Mouse (Mus musculus) lung, embryonic 16.5 days (tissue): ENCODE measurements at regions not wholly inside any gene's neighbourhood (a gene's known extent, or its start where the extent isn't known, plus 50 kb on each side); places are given as distances from the start of the nearest gene placed in this dataset.
A peak's percentile ranks its signal among the peaks of the same experiment; 100 is the strongest.

Experiments
- ATAC-seq: fragments of 200-750 bp; cut with Nextera tagmentation; 2 replicates; pipeline ENCODE4 v1.8.0; 2017; ENCODE audit warnings: low read depth, mild to moderate bottlenecking, moderate library complexity
- H3K27ac ChIP-seq: fragments of 300-500 bp; sonication (generic); 2 replicates; pipeline ENCODE4 v1.5.1; 2014; ENCODE audit warnings: mild to moderate bottlenecking, control low read depth, low read length
- H3K27me3 ChIP-seq: fragments of 300-500 bp; sonication (generic); 2 replicates; pipeline ENCODE4 v1.6.1; 2014; ENCODE audit warnings: low read depth, low read length, mixed read lengths; ENCODE audit not compliant: control insufficient read depth, insufficient read depth
- H3K36me3 ChIP-seq: fragments of 300-500 bp; sonication (generic); 2 replicates; pipeline ENCODE4 v1.6.1; 2014; ENCODE audit warnings: low read length; ENCODE audit not compliant: control insufficient read depth, insufficient read depth
- H3K4me1 ChIP-seq: fragments of 300-500 bp; sonication (generic); replicated peaks from 2 replicates; pipeline ENCODE4 v1.6.1; 2014; ENCODE audit warnings: low read length, mixed read lengths; ENCODE audit not compliant: control insufficient read depth, insufficient read depth
- H3K4me2 ChIP-seq: fragments of 300-500 bp; sonication (generic); 2 replicates; pipeline ENCODE4 v1.6.1; 2014; ENCODE audit warnings: low read depth, low read length, control low read depth
- H3K4me3 ChIP-seq: fragments of 300-500 bp; sonication (generic); 2 replicates; pipeline ENCODE4 v1.5.1; 2014; ENCODE audit warnings: mild to moderate bottlenecking, low read length, control low read depth
- H3K9ac ChIP-seq: fragments of 300-500 bp; sonication (generic); 2 replicates; pipeline ENCODE4 v1.6.1; 2014; ENCODE audit warnings: low read length, control low read depth
- H3K9me3 ChIP-seq: fragments of 300-500 bp; sonication (generic); 2 replicates; pipeline ENCODE4 v1.6.1; 2016; ENCODE audit warnings: low read length; ENCODE audit not compliant: control insufficient read depth
- WGBS: fragments of 180-500 bp; shearing (Covaris S2); extraction: QIAGEN DNeasy Blood & Tissue Kit; methylation state at CpG from one replicate; pipeline ENCODE4 v1.1.7; 2014; 5-methylcytosine and 5-hydroxymethylcytosine counted together

GRCm38 (mm10) chr1:186217198-186217597, 100.1 kb upstream of the Lyplal1 start:
- Histone ChIP-seq H3K36me3 (no peaks in the 10 kb centered on the region), H3K27ac (no peak overlapping the region), H3K4me1 (no peaks in the 10 kb centered on the region), H3K4me3 (no peak overlapping the region), H3K9me3 (peaks cover 3% of the 10 kb centered on the region), H3K4me2 (no peak overlapping the region), H3K9ac (no peak overlapping the region), H3K27me3 (no peaks in the 10 kb centered on the region)
- WGBS, result 36% methylated on average over 3 of the region's 3 CpGs
- no peak for ATAC-seq

- Histone ChIP-seq H3K4me3 (no peak overlapping the region), H3K4me1 (no peaks in the 10 kb centered on the region), H3K36me3 (no peaks in the 10 kb centered on the region), H3K27me3 (no peaks in the 10 kb centered on the region), H3K27ac (no peak overlapping the region), H3K9ac (no peak overlapping the region), H3K9me3 (no peaks in the 10 kb centered on the region), H3K4me2 (no peak overlapping the region)
- 81% methylated on average over 1 of the region's 1 CpGs for WGBS
- no peak for ATAC-seq
Measured at GRCm38 (mm10) chr1:186204151-186204550, 87.0 kb upstream of the Lyplal1 start.

- H3K27me3 ChIP-seq, result no peaks in the 10 kb centered on the region
- no peaks in the 10 kb centered on the region for H3K36me3 ChIP-seq
- H3K4me3 ChIP-seq, result no peak overlapping the region
- no peak overlapping the region for H3K27ac ChIP-seq
- ATAC-seq, result no peak
- no peak overlapping the region for H3K4me2 ChIP-seq
- no peaks in the 10 kb centered on the region for H3K4me1 ChIP-seq
- no peak overlapping the region for H3K9ac ChIP-seq
- H3K9me3 ChIP-seq, result no peaks in the 10 kb centered on the region
Measured at GRCm38 (mm10) chr1:186202536-186202935, 85.4 kb upstream of the Lyplal1 start.

- Histone ChIP-seq H3K27ac (no peak overlapping the region), H3K4me1 (no peaks in the 10 kb centered on the region), H3K9ac (no peak overlapping the region), H3K9me3 (no peaks in the 10 kb centered on the region), H3K4me3 (no peak overlapping the region), H3K27me3 (no peaks in the 10 kb centered on the region), H3K4me2 (no peak overlapping the region), H3K36me3 (no peaks in the 10 kb centered on the region)
- no peak for ATAC-seq
- whole genome bisulfite sequencing, result 71% methylated on average over 1 of the region's 1 CpGs
Measured at GRCm38 (mm10) chr1:186198391-186198790, 81.3 kb upstream of the Lyplal1 start.

- no peak overlapping the region for H3K4me3 ChIP-seq
- peak; percentile 31; the same call in 1 of the 2 replicates for ATAC-seq
- WGBS, result 71% methylated on average over 2 of the region's 2 CpGs
Measured at GRCm38 (mm10) chr1:186197057-186197456, 79.9 kb upstream of the Lyplal1 start.

GRCm38 (mm10) chr1:186189390-186189789, 72.3 kb upstream of the Lyplal1 start:
- Histone ChIP-seq H3K4me2 (no peak overlapping the region), H3K27me3 (no peaks in the 10 kb centered on the region), H3K36me3 (no peaks in the 10 kb centered on the region), H3K4me1 (peaks cover 6% of the 10 kb centered on the region; the same call in 1 of the 2 replicates), H3K27ac (peak overlapping the region; percentile 65), H3K4me3 (no peak overlapping the region), H3K9ac (no peak overlapping the region), H3K9me3 (no peaks in the 10 kb centered on the region)
- ATAC-seq, result peak; percentile 87
- WGBS, result 37% methylated on average over 11 of the region's 11 CpGs

More at GRCm38 (mm10) chr1:186197057-186197456, 79.9 kb upstream of the Lyplal1 start:
- no peak overlapping the region for H3K9ac ChIP-seq
- H3K36me3 ChIP-seq, result no peaks in the 10 kb centered on the region
- H3K27me3 ChIP-seq, result no peaks in the 10 kb centered on the region
- no peak overlapping the region for H3K4me2 ChIP-seq
- H3K27ac ChIP-seq, result 0 out of 2 replicates have a peak overlapping the region, but pooled peaks have one; percentile 17
- H3K9me3 ChIP-seq, result no peaks in the 10 kb centered on the region
- H3K4me1 ChIP-seq, result no peaks in the 10 kb centered on the region

- H3K4me3 ChIP-seq, result no peak overlapping the region
- WGBS, result 86% methylated on average over 5 of the region's 5 CpGs
- no peaks in the 10 kb centered on the region for H3K36me3 ChIP-seq
Measured at GRCm38 (mm10) chr1:186187372-186187771, 70.3 kb upstream of the Lyplal1 start.

GRCm38 (mm10) chr1:186183204-186183651, 66.1 kb upstream of the Lyplal1 start:
- 64% methylated on average over 8 of the region's 8 CpGs for WGBS
- H3K4me2 ChIP-seq, result peak overlapping the region; percentile 52
- no peaks in the 10 kb centered on the region for H3K36me3 ChIP-seq
- H3K4me3 ChIP-seq, result peak overlapping the region; percentile 22
- 0 out of 2 replicates have a peak, but pooled peaks have one; percentile 19 for ATAC-seq
- H3K9me3 ChIP-seq, result no peaks in the 10 kb centered on the region
- H3K27me3 ChIP-seq, result no peaks in the 10 kb centered on the region
- H3K9ac ChIP-seq, result peak overlapping the region; percentile 43
- peak overlapping the region; percentile 46 for H3K27ac ChIP-seq
- peaks cover 15% of the 10 kb centered on the region for H3K4me1 ChIP-seq

More at GRCm38 (mm10) chr1:186187372-186187771, 70.3 kb upstream of the Lyplal1 start:
- no peak overlapping the region for H3K4me2 ChIP-seq
- peaks cover 20% of the 10 kb centered on the region for H3K4me1 ChIP-seq
- H3K27ac ChIP-seq, result no peak overlapping the region
- H3K9ac ChIP-seq, result no peak overlapping the region
- no peak for ATAC-seq
- no peaks in the 10 kb centered on the region for H3K27me3 ChIP-seq
- H3K9me3 ChIP-seq, result no peaks in the 10 kb centered on the region

GRCm38 (mm10) chr1:186182498-186183203, 65.5 kb upstream of the Lyplal1 start:
- peak overlapping the region; percentile 22 for H3K4me3 ChIP-seq
- 14% methylated on average over 23 of the region's 23 CpGs for WGBS
- H3K27me3 ChIP-seq, result no peaks in the 10 kb centered on the region
- peak overlapping the region; percentile 34 for H3K27ac ChIP-seq
- no peaks in the 10 kb centered on the region for H3K36me3 ChIP-seq
- H3K9ac ChIP-seq, result peak overlapping the region; percentile 43
- ATAC-seq, result peak; percentile 83
- H3K4me1 ChIP-seq, result peaks cover 15% of the 10 kb centered on the region
- no peaks in the 10 kb centered on the region for H3K9me3 ChIP-seq
- H3K4me2 ChIP-seq, result peak overlapping the region; percentile 52
